Mouse (Mus musculus) ES-Bruce4 (cell line): Measurements from ENCODE around the gene Trank1.

ENCODE experiments used
- CTCF ChIP-seq: IDR thresholded peaks from one replicate; pipeline ENCODE4 v1.8.1; 2011; ENCODE audit warnings: low read depth, low read length
- EP300 ChIP-seq: IDR thresholded peaks from 2 replicates; pipeline ENCODE4 v1.6.1; 2011; ENCODE audit warnings: low read depth, low read length; ENCODE audit not compliant: insufficient read depth

GRCm38 (mm10) chr9:111398059-111398458 is 86.5 kb downstream of the Trank1 start:
- no peak for TF ChIP-seq EP300
- TF ChIP-seq CTCF = no peak
